Mouse (Mus musculus): ENCODE data around the gene Dtx4.

- TF ChIP-seq POLR2A (IDR thresholded peaks at IDR 0.05; ENCODE audit: borderline replicate concordance, extremely low read depth, low read depth, low read length), result no peak
- TF ChIP-seq CTCF (IDR thresholded peaks at IDR 0.05; ENCODE audit: insufficient read depth, low read length), result no peak
These were observed 1.8 kb downstream of the Dtx4 start for GRCm38 (mm10) chr19:12499485-12499884.
